Mouse (Mus musculus) cortical plate, adult 2 months (tissue): ENCODE data around the gene Chchd3.

ENCODE experiments used
- CTCF ChIP-seq: fragments of 200-500 bp; IDR thresholded peaks from 2 replicates; pipeline ENCODE4 v1.5.1; 2011; ENCODE audit warnings: mild to moderate bottlenecking, control low read depth, low read length; ENCODE audit not compliant: insufficient read depth; ENCODE audit errors: extremely low read depth
- POLR2A ChIP-seq: fragments of 200-500 bp; IDR thresholded peaks from 2 replicates; pipeline ENCODE4 v1.6.1; 2011; ENCODE audit warnings: mild to moderate bottlenecking, low read length, control low read depth; ENCODE audit not compliant: insufficient read depth; ENCODE audit errors: extremely low read depth

GRCm38 (mm10) chr6:32776384-32776783 lies 283.7 kb downstream of the Chchd3 start:
- TF ChIP-seq CTCF (no peak), POLR2A (no peak)
